Mouse (Mus musculus) retina, embryonic 14.5 days (tissue): ENCODE measurements at regions not wholly inside any gene's neighbourhood (a gene's known extent, or its start where the extent isn't known, plus 50 kb on each side); places are given as distances from the start of the nearest gene placed in this dataset.

Experiments used
- DNase-seq: peaks from one replicate; pipeline ENCODE4 v3.0.0-alpha.2; 2015; ENCODE audit warnings: low spot score

- DNase-seq, result no peak
Measured at GRCm38 (mm10) chr15:34775714-34776113, 418.0 kb upstream of the 9430069I07Rik start.

- DNase-seq, result no peak
Measured at GRCm38 (mm10) chr15:34751746-34752145, 394.1 kb upstream of the 9430069I07Rik start.

GRCm38 (mm10) chr15:34751021-34751420 is 393.3 kb upstream of the 9430069I07Rik start:
- no peak for DNase-seq

- DNase-seq, result no peak
Measured at GRCm38 (mm10) chr15:34747111-34747510, 389.4 kb upstream of the 9430069I07Rik start.

- peak; percentile 65 for DNase-seq
Measured at GRCm38 (mm10) chr15:34743130-34743782, 385.6 kb upstream of the 9430069I07Rik start.

GRCm38 (mm10) chr15:34741488-34741887 is 383.8 kb upstream of the 9430069I07Rik start:
- no peak for DNase-seq
